Mouse (Mus musculus): ENCODE measurements around the gene 2410137M14Rik.

The 2410137M14Rik gene

GRCm38 (mm10) chr17:36947051-36947819 is 33.8 kb downstream of the 2410137M14Rik start:
- peak; percentile 60 to 72 for DNase-seq

DNA sequence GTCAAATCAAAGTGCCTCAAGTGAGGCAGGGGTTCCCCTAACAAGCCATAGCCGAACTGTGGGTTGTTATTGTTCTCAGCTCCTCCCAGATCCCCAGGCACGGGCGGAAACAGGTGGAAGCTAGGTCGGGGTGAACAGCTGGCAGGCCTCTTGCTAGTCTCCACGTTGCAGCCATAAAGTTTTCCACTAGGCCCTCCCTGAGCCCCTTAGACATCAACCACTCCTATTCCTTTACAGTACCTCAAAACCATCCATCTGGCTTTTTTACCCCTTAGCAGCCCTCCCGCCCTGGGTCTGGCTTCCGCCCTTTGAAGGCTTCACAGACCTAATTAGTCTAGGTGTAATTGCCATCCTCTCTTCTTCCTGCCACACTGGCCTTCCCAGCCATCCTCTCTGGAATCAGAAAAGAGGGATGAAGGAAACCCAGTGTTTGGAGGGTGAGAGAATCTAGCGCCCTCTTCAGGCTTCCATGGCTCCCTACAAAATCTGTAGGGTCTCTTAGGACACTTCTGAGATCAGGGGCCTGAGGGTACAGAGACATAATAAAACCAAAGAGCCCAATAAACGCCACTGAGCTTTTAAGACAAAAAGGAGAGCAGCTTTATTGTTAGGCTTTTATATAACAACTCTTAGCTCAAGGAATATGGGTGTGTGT is 36.8 kb downstream of the 2410137M14Rik start:
- DNase-seq = peak in 1 of 2 experiments; percentile 34

GRCm38 (mm10) chr17:36943691-36944090 is 37.3 kb downstream of the 2410137M14Rik start:
- DNase-seq = no peak

- peak; percentile 56 to 68 for DNase-seq
Measured at GRCm38 (mm10) chr17:36942791-36943471, 38.1 kb downstream of the 2410137M14Rik start, which contains the start of gene Rnf39. Gene Rnf39 (plus strand): TSS chr17:36942918.

- peak; percentile 80 to 86 for DNase-seq
Measured at GRCm38 (mm10) chr17:36942391-36942790, 38.6 kb downstream of the 2410137M14Rik start.

- no peak for DNase-seq
Measured at GRCm38 (mm10) chr17:36938056-36938455, 43.0 kb downstream of the 2410137M14Rik start.

GRCm38 (mm10) chr17:36931806-36932205 is 49.2 kb downstream of the 2410137M14Rik start:
- no peak for DNase-seq

DNA sequence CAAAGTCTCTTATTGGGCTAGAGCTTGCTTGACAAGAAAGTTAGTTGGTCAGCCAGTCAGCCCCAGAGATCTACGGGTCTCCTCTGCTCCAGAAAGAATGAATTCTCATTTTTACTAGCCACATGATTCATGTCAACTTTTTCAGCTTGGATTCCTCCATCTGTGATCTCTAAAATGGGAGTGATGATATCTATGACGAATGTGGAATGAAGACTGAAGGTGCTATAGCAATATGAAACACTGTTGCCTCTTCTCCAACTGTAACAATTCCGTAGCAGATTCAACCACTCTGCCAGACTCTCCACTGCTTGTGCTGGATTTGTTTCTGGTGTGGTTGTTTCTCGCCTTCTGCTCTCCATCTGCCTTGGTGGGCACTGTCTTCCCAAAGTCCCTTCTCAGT is 49.9 kb downstream of the 2410137M14Rik start:
- DNase-seq = no peak

GRCm38 (mm10) chr17:36930233-36930632 is 50.8 kb downstream of the 2410137M14Rik start:
- DNase-seq = no peak

DNA sequence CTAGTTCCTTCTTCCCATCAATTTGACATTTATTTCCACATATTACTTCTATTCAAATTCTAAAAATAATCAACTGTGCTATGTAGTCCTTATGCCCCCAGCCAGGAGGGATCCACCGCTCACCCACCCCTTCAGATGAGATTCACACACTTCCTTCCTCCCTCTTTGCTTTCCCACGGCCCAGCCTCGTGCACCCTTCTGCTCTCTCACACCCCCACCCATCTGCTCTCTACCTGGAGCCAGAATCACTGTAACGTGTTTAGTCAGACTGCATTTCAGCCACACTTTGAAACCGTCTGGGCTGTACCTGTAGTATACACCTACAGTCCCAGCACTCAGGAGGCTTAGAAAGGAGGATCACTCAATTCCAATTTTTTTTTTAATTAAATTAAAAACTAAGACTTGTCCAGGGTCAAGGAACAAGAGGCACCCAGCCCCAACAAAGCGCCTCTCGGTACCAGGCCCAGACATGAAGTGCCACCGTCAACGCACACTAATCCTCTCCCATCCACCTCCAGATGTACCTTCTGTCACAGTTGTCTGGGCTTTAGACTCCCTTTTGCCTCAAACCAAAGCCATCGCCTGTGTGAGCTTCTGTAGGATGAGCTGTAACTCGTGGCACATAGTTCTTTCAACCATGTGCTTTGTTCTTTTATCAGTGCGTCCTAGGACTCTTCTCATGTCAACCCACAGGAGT is 51.7 kb downstream of the 2410137M14Rik start:
- DNase-seq = no peak

Measured in cerebellum, adult 18-20 months (tissue).